Mouse (Mus musculus): Measurements from ENCODE around the gene Rgs7.

DNA sequence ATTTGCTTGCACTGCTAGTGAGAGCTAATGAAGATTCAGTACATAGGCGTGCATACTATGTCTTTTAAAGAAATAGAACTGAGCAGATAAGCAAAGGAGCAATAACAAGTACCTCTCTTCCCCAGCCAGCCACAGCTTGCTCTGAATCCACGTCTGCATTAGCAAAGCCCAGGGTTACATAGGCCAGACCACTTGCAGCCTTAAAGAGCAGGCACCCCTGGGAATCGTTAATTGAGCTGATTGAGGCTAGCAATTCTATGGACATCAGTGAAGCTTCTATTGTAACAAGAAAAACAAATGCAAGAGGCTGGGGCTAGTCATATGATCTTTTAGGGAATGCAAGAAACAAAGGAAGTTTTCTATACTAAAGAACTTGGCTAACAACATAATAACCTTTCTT, 81.9 kb downstream of the Rgs7 start:
- no peak for TF ChIP-seq CTCF (IDR thresholded peaks at IDR 0.05; ENCODE audit: borderline replicate concordance, control insufficient read depth, extremely low read depth, insufficient read depth, low read length, poor library complexity)
- no peak for TF ChIP-seq POLR2A (IDR thresholded peaks at IDR 0.05; ENCODE audit: control insufficient read depth, extremely low read depth, insufficient read depth, low read length, poor library complexity)
